Mouse (Mus musculus): ENCODE data around the gene Dmbx1.
A peak's percentile ranks its signal among the peaks of the same experiment; 100 is the strongest.

Dmbx1 gene

GRCm38 (mm10) chr4:115939295-115940102 is at the start of gene Dmbx1:
TSS of gene Dmbx1 (minus strand) at chr4:115939926.
- DNase-seq = no peak

GRCm38 (mm10) chr4:115989382-115989781 is 49.7 kb upstream of the Dmbx1 start:
- DNase-seq = no peak

- no peak for DNase-seq
Measured at GRCm38 (mm10) chr4:115987858-115988530, 48.3 kb upstream of the Dmbx1 start.

- no peak for DNase-seq
Measured at GRCm38 (mm10) chr4:115987436-115987835, 47.7 kb upstream of the Dmbx1 start.

DNA sequence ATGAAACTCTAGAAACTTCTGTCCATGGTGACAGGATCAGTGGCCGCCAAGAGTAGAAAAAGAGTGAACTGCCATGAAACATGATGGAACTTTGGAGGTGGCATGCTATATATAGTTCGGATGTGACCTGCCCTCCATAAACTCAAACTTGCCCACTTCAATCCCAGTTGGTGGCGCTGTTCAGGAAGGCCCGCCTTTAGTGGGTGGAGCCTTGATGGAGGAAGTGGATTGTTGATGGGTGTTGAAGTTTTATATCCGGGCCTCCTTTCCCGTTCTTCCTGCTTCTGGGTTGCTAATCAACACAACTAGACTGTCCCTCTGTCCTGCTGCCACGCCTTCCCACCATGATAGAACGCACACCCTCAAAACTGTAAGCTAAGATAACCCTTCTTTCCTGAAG is 45.2 kb upstream of the Dmbx1 start:
- DNase-seq = no peak

GRCm38 (mm10) chr4:115984111-115984510 is 44.4 kb upstream of the Dmbx1 start:
- peak; percentile 78 for DNase-seq

GRCm38 (mm10) chr4:115980676-115981075 is 41.0 kb upstream of the Dmbx1 start:
- DNase-seq = peak; percentile 55

DNA sequence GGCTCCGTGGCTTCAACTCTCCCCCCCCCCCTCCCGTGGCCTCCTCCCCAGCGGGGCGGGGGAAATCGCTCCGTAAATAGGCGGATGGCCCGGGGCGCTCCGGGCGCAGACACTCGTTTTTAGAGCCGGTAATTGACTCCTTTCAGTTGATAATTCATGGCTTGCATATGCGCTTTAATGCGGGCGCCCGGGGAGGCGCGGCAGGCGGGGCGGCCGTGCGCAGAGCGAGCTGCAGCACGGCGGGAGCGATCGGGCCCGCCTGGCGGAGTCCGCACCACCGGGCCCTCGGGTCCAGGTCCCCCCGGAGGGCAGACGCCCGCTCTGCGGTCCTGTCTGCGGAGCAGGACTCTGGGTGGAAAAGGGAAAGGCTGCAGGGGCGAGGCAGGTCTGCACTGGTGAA is 39.7 kb upstream of the Dmbx1 start:
- DNase-seq = no peak

DNA sequence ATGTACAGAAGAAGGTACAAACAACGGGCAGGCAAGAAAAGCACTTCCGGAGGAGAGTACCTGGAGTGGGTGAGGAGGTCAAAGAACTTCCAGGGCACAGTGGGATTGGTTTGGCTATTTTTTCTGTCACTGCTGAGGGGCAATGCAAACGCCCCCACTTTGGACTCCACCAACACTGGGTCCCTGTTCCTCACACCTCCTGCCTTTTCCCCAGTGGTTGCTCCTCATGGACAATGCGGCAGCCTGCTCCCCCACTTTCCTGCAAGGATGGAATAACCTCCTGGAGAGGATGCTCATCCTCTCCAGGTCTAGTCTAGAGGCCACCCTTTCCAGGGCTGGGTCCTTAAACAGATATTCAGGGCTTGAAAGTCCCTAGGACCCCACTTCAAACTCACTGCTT is 39.2 kb upstream of the Dmbx1 start:
- no peak for DNase-seq

- no peak for DNase-seq
Measured at GRCm38 (mm10) chr4:115972543-115972942, 32.8 kb upstream of the Dmbx1 start.

DNA sequence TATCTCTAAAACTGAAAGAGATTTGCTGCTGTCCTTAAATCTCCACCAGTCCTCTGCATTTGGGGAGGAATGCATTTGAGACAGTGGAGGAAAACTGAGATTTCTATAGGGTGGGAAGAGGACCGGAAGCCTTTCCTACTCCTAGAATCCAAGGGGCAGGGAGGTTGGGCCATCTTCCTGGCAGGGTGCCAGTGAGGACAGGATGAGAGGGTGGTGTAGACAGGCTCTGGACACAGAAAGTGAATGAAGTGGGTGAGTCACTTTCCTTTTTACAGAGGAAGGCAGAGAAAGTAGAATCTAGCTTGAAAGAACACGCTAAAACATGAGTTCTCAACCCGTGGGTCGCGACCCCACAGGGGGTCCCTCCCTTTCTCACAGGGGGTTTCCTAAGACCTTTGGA is 24.7 kb upstream of the Dmbx1 start:
- no peak for DNase-seq

GRCm38 (mm10) chr4:115963751-115964150 is 24.0 kb upstream of the Dmbx1 start:
- no peak for DNase-seq

- DNase-seq = no peak
Measured at GRCm38 (mm10) chr4:115962671-115963412, 23.1 kb upstream of the Dmbx1 start.

DNA sequence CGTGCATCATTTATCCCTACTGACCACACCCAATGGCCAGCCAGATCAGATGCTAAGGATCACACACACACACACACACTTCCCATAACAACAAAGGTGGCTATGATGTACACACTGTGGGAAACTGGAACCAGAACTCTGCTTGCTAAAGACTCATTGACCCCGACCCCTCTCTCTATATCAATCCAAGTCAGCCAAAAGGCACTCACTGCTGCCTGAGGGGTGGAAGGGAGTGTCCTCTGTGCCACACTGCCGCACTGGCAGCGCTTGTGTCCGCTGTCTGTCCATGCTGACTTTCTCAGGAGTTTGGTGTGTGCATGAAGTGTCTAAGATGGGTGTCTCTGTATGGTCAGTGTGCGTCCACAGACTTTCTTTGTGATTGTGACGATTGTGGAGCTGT is 22.3 kb upstream of the Dmbx1 start:
- DNase-seq = no peak

GRCm38 (mm10) chr4:115959546-115959945 is 19.8 kb upstream of the Dmbx1 start:
- DNase-seq = no peak

DNA sequence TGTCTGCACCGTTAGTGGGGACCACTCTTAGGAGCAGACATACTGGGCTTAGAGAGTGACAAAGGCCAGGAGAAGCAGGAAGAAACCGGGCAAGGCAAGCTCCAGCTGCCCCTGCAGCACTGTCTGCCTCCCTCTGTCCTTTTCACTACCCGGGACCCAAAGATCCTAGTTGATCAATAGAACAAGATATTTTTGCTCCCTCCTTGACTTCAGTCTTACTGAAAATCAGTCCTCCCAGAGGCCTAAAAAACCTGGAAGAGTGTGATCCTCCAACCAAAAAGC is 15.7 kb upstream of the Dmbx1 start:
- DNase-seq = no peak

- no peak for DNase-seq
Measured at GRCm38 (mm10) chr4:115954656-115955493, 15.1 kb upstream of the Dmbx1 start.

GRCm38 (mm10) chr4:115953559-115953958 is 13.8 kb upstream of the Dmbx1 start:
- DNase-seq = no peak

DNA sequence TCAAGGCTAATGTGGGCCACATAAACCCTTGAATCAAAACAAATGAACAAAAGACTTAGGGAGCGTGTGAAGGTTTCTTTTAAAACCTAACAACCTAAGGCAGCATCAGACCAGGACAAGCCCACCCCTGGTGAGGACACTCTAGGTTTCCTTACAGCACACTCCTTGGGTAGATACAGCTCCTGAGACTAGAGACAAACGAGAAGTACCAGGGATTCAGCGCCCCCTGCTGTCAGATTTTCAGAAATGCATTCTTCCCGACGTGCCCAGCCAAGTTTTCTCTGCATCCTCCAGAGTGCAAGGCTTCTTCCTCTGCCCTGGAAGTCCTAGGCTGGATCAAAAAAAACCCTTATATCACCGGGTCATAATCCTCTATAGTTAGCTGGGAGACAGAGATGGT is 13.0 kb upstream of the Dmbx1 start:
- DNase-seq = peak; percentile 20

GRCm38 (mm10) chr4:115943669-115944314 is 4.1 kb upstream of the Dmbx1 start:
- DNase-seq = no peak

- no peak for DNase-seq
Measured at GRCm38 (mm10) chr4:115941242-115941820, 1.6 kb upstream of the Dmbx1 start.

DNA sequence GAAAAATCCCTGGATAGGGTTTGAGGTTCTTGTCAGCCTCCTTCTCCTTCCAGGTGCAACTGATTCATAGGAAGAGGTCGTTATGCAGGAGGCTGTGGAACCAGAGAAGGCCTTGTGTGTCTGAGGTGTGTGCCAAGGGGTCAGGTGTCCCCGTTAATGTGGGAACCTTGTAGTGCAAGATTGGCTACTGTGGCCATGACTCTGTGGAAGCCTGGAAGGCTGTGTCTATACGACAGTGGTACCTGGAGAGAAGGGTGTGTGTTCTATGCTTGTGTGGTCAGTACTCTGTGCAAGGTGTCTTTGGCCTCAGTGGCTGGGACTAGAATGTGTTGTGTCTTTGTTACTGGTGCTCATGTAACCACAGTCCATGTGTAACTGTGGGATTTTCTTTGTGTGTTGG is 955 bp upstream of the Dmbx1 start:
- no peak for DNase-seq

Measured in cerebellum, adult 11 months (tissue).